Mouse (Mus musculus) kidney, adult 2 months (tissue): ENCODE measurements at regions not wholly inside any gene's neighbourhood (a gene's known extent, or its start where the extent isn't known, plus 50 kb on each side); places are given as distances from the start of the nearest gene placed in this dataset.

Experiments
- DNase-seq: peaks from one replicate; pipeline ENCODE4 v3.0.0; 2021
- H3K27ac ChIP-seq: fragments of 200-500 bp; 2 replicates; pipeline ENCODE4 v1.5.1; 2012; ENCODE audit warnings: low read depth, low read length, control low read depth, inconsistent platforms; ENCODE audit not compliant: insufficient read depth
- H3K27me3 ChIP-seq: fragments of 200-500 bp; replicated peaks from 2 replicates; pipeline ENCODE4 v1.6.1; 2012; ENCODE audit warnings: mild to moderate bottlenecking, moderate library complexity, low read length, inconsistent platforms; ENCODE audit not compliant: control insufficient read depth, insufficient read depth
- H3K36me3 ChIP-seq: fragments of 200-500 bp; 2 replicates; pipeline ENCODE4 v1.6.1; 2012; ENCODE audit warnings: mild to moderate bottlenecking, moderate library complexity, low read length, inconsistent platforms; ENCODE audit not compliant: control insufficient read depth, insufficient read depth
- H3K4me1 ChIP-seq: fragments of 200-500 bp; 2 replicates; pipeline ENCODE4 v1.6.1; 2011; ENCODE audit warnings: low read length; ENCODE audit not compliant: control insufficient read depth, insufficient read depth
- H3K4me3 ChIP-seq: fragments of 200-500 bp; 2 replicates; pipeline ENCODE4 v1.5.1; 2011; ENCODE audit warnings: mild to moderate bottlenecking, low read depth, low read length, control low read depth; ENCODE audit not compliant: insufficient read depth
- CTCF ChIP-seq: fragments of 200-500 bp; conservative IDR thresholded peaks from 2 replicates; pipeline ENCODE4 v1.5.1; 2011; ENCODE audit warnings: low read depth, mild to moderate bottlenecking, control low read depth, low read length, moderate library complexity, mixed read lengths; ENCODE audit not compliant: insufficient read depth, insufficient read length
- POLR2A ChIP-seq: fragments of 200-500 bp; IDR thresholded peaks from one replicate; pipeline ENCODE4 v1.6.1; 2011; ENCODE audit warnings: low read depth, low read length, control low read depth
- WGBS: fragments of 180-500 bp; shearing (Covaris S2); methylation state at CpG from one replicate; pipeline ENCODE4 v1.1.7; 2018; 5-methylcytosine and 5-hydroxymethylcytosine counted together

DNA sequence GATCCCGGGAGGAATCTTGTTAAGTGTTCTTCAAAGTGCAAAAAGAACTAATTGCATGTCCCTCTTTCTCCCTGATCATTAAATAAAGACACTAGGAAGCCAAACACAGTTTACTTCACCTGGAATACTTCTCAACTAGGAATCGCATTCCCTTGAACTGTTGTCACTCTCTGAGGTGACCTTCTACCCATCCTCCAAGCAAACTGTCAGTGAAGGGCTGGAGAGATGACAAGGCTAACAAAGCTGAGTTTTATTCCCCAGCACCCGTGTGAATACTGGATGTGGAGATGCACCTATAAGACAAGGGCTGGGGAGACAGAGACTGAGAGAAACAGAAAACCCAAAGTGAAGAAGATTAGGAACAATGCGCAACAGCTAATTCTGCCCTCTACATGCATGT lies 101.7 kb upstream of the Slc44a1 start:
- DNase-seq: no peak
- no peak overlapping the region for H3K27ac ChIP-seq
- H3K4me1 ChIP-seq: no peaks in the 10 kb centered on the region
- no peak overlapping the region for H3K4me3 ChIP-seq
- no peaks in the 10 kb centered on the region for H3K36me3 ChIP-seq
- TF ChIP-seq CTCF (no peak), POLR2A (no peak)
- 88% methylated on average over 4 of the region's 4 CpGs for whole genome bisulfite sequencing
- no peaks in the 10 kb centered on the region for H3K27me3 ChIP-seq

- H3K27ac ChIP-seq: no peak overlapping the region
- DNase-seq: peak; percentile 53
- 54% methylated on average over 8 of the region's 8 CpGs for WGBS
- H3K4me3 ChIP-seq: no peak overlapping the region
- no peaks in the 10 kb centered on the region for H3K4me1 ChIP-seq
- no peaks in the 10 kb centered on the region for H3K36me3 ChIP-seq
- no peak for TF ChIP-seq POLR2A
- no peak for TF ChIP-seq CTCF
- H3K27me3 ChIP-seq: no peaks in the 10 kb centered on the region
Observed at GRCm38 (mm10) chr4:53337784-53338183, 102.4 kb upstream of the Slc44a1 start.

GRCm38 (mm10) chr4:53327382-53328165 lies 112.6 kb upstream of the Slc44a1 start:
- TF ChIP-seq CTCF: no peak
- no peak for TF ChIP-seq POLR2A
- H3K36me3 ChIP-seq: no peaks in the 10 kb centered on the region
- no peaks in the 10 kb centered on the region for H3K27me3 ChIP-seq
- 65% methylated on average over 7 of the region's 7 CpGs for WGBS
- H3K4me3 ChIP-seq: no peak overlapping the region
- H3K27ac ChIP-seq: no peak overlapping the region
- no peaks in the 10 kb centered on the region for H3K4me1 ChIP-seq
- DNase-seq: peak; percentile 21

- no peak for TF ChIP-seq CTCF
- Histone ChIP-seq H3K4me3 (no peak overlapping the region), H3K36me3 (no peaks in the 10 kb centered on the region), H3K27ac (no peak overlapping the region), H3K27me3 (no peaks in the 10 kb centered on the region), H3K4me1 (no peaks in the 10 kb centered on the region)
- no peak for DNase-seq
- 66% methylated on average over 4 of the region's 4 CpGs for WGBS
Observed at GRCm38 (mm10) chr4:53323838-53324237, 116.4 kb upstream of the Slc44a1 start.

GRCm38 (mm10) chr4:53323195-53323594 lies 117.0 kb upstream of the Slc44a1 start:
- no peak for DNase-seq
- H3K4me1 ChIP-seq: no peaks in the 10 kb centered on the region
- WGBS: 76% methylated on average over 3 of the region's 3 CpGs
- no peaks in the 10 kb centered on the region for H3K36me3 ChIP-seq
- no peaks in the 10 kb centered on the region for H3K27me3 ChIP-seq
- no peak overlapping the region for H3K27ac ChIP-seq
- H3K4me3 ChIP-seq: no peak overlapping the region
- no peak for TF ChIP-seq CTCF
- TF ChIP-seq POLR2A: no peak

DNA sequence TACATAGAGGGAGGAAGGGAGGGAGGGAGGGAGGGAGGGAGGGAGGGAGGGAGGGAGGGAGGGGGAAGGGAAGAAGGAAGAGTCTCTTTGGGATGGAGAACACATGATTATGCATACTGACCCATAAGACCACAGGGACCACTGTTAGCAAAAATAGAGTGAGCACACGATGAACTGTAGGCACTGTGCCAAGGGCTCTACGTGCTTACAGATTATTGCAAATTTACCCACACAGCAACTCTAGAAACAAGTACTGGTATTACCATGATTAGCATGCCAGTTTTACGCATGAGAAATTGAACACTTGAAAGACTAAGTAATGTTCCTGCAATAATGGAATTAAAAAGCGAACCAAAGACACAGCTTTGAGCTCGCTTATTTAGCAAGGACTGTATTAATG lies 117.7 kb upstream of the Slc44a1 start:
- 62% methylated on average over 5 of the region's 5 CpGs for WGBS
- no peaks in the 10 kb centered on the region for H3K4me1 ChIP-seq

GRCm38 (mm10) chr4:53320735-53321449 lies 119.3 kb upstream of the Slc44a1 start:
- WGBS: 91% methylated on average over 6 of the region's 6 CpGs
- Histone ChIP-seq H3K27me3 (no peaks in the 10 kb centered on the region), H3K27ac (no peak overlapping the region), H3K36me3 (no peaks in the 10 kb centered on the region), H3K4me3 (no peak overlapping the region), H3K4me1 (no peaks in the 10 kb centered on the region)
- no peak for DNase-seq
- TF ChIP-seq POLR2A (no peak), CTCF (no peak)

More for the DNA sequence above, 117.7 kb upstream of the Slc44a1 start:
- TF ChIP-seq CTCF (no peak), POLR2A (no peak)
- no peaks in the 10 kb centered on the region for H3K27me3 ChIP-seq
- no peak for DNase-seq
- H3K4me3 ChIP-seq: no peak overlapping the region
- H3K27ac ChIP-seq: no peak overlapping the region
- H3K36me3 ChIP-seq: no peaks in the 10 kb centered on the region
